Mouse (Mus musculus): ENCODE data around the gene Zfp82. TPM values are rescaled to one million over a fixed set of nuclear protein-coding genes. Genes with fewer than 3 reads are reported as not detected.
A peak's percentile ranks its signal among the peaks of the same experiment; 100 is the strongest.

Gene Zfp82
- polyA plus RNA-seq, 1 experiment from 2014 or later, result 4.5 TPM

DNA sequence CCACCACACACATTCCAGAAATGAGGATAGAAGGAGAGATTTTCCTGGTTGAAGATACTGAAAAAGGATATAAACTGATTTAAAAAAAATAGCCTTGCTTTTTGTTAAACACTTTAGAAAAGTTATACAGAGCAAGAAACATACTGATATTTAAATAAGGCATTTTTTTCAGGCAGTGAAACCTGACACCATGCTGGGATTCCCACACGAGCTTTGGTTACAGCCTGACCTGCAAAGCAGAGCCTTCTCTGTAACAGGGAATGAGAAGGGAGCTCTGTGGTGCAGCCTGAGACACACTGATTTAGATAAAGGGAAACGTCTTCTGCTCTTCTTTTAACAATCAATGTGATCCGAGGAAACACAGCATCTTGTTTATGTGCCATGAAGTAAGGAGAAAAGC is 19.1 kb downstream of the Zfp82 start:
- 0 out of 2 replicates have a peak, but pooled peaks cover 9% of the 10 kb centered on the region for H3K4me1 ChIP-seq (ENCODE audit: control insufficient read depth, insufficient read depth, low read length)
- no peak overlapping the region for H3K4me2 ChIP-seq (ENCODE audit: low read depth, low read length)
- H3K4me3 ChIP-seq (replicated peaks; ENCODE audit: low read length), result no peak overlapping the region
- 0 out of 2 replicates have a peak, but pooled peaks cover 6% of the 10 kb centered on the region for H3K36me3 ChIP-seq (ENCODE audit: control insufficient read depth, insufficient read depth, low read length)
- no peak for ATAC-seq (ENCODE audit: insufficient read depth, low FRiP score)
- no peaks in the 10 kb centered on the region for H3K9me3 ChIP-seq (replicated peaks; ENCODE audit: control insufficient read depth, low read length)
- no peaks in the 10 kb centered on the region for H3K27me3 ChIP-seq (ENCODE audit: control insufficient read depth, insufficient read depth, low read length)
- no peak overlapping the region for H3K9ac ChIP-seq (ENCODE audit: low read length)
- no peak overlapping the region for H3K27ac ChIP-seq (ENCODE audit: low read length)
- 3% methylated on average over 3 of the region's 3 CpGs for WGBS

DNA sequence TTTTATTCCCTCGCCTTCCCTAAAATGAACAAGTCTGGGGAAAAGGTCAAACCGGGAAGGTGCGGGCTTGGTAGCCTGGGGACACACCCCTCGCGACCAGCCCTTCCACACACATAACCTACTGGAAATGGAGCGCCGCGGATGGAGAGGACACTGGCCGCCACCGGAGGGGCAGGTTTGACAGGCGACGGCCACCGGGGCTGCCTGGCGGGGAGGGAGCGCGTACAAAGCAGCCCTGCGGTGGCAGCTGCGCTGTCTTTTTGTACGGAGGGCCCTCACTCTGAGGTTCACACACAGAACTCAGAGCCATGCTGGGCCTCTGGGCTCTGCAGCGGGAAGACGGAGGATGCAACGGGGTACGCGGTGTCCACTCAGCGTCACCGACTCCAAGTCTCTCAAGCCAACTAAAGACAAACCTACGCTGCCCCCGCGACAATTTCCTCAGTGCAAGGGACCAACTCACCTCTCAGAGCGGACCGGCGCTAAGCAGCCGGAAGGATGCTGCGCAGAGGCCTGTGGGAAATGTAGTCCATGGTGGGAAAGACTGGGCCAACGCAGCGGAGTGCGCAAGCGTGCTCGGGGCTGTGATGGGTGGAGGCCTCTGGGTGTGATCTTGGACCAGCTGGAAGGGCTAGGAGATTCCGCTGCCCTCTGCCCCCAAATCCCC is 21.7 kb downstream of the Zfp82 start, which contains the start of gene Zfp14:
TSS of gene Zfp14 (minus strand) at position 499 of the 667 bp plus-strand sequence.
- peak; percentile 98 for ATAC-seq (ENCODE audit: insufficient read depth, low FRiP score)
- under 1% methylated on average over 40 of the region's 40 CpGs for WGBS
- peak within 1 kb of the TSS; percentile 28 for H3K27ac ChIP-seq (ENCODE audit: low read length)

GRCm38 (mm10) chr7:30048126-30048525 is 24.6 kb downstream of the Zfp82 start:
- Histone ChIP-seq H3K36me3 (ENCODE audit: control insufficient read depth, insufficient read depth, low read length) (no peaks in the 10 kb centered on the region), H3K9ac (ENCODE audit: low read length) (no peak overlapping the region), H3K4me2 (ENCODE audit: low read depth, low read length) (no peak overlapping the region), H3K9me3 (replicated peaks; ENCODE audit: control insufficient read depth, low read length) (no peaks in the 10 kb centered on the region), H3K4me1 (ENCODE audit: control insufficient read depth, insufficient read depth, low read length) (0 out of 2 replicates have a peak, but pooled peaks cover 6% of the 10 kb centered on the region), H3K4me3 (replicated peaks; ENCODE audit: low read length) (no peak overlapping the region), H3K27ac (ENCODE audit: low read length) (no peak overlapping the region), H3K27me3 (ENCODE audit: control insufficient read depth, insufficient read depth, low read length) (no peaks in the 10 kb centered on the region)
- 86% methylated on average over 4 of the region's 4 CpGs for WGBS
- no peak for ATAC-seq (ENCODE audit: insufficient read depth, low FRiP score)

More for the DNA sequence above, 21.7 kb downstream of the Zfp82 start, which contains the start of gene Zfp14:
- Histone ChIP-seq H3K9ac (ENCODE audit: low read length) (peak within 1 kb of the TSS; percentile 78), H3K4me2 (ENCODE audit: low read depth, low read length) (peak within 1 kb of the TSS; percentile 75), H3K4me3 (replicated peaks; ENCODE audit: low read length) (peak within 1 kb of the TSS; percentile 72), H3K9me3 (replicated peaks; ENCODE audit: control insufficient read depth, low read length) (no peaks in the 10 kb centered on the region), H3K4me1 (ENCODE audit: control insufficient read depth, insufficient read depth, low read length) (0 out of 2 replicates have a peak, but pooled peaks cover 9% of the 10 kb centered on the region), H3K27me3 (ENCODE audit: control insufficient read depth, insufficient read depth, low read length) (no peaks in the 10 kb centered on the region), H3K36me3 (ENCODE audit: control insufficient read depth, insufficient read depth, low read length) (no peaks in the 10 kb centered on the region)

GRCm38 (mm10) chr7:30044354-30044753 is 28.3 kb downstream of the Zfp82 start:
- ATAC-seq (ENCODE audit: insufficient read depth, low FRiP score), result no peak

GRCm38 (mm10) chr7:30034331-30034730 is 38.4 kb downstream of the Zfp82 start:
- no peak overlapping the region for H3K9ac ChIP-seq (ENCODE audit: low read length)
- 89% methylated on average over 12 of the region's 12 CpGs for WGBS
- no peak for ATAC-seq (ENCODE audit: insufficient read depth, low FRiP score)
- no peaks in the 10 kb centered on the region for H3K27me3 ChIP-seq (ENCODE audit: control insufficient read depth, insufficient read depth, low read length)
- no peak overlapping the region for H3K4me3 ChIP-seq (replicated peaks; ENCODE audit: low read length)
- no peak overlapping the region for H3K27ac ChIP-seq (ENCODE audit: low read length)
- H3K4me2 ChIP-seq (ENCODE audit: low read depth, low read length), result no peak overlapping the region
- no peaks in the 10 kb centered on the region for H3K4me1 ChIP-seq (ENCODE audit: control insufficient read depth, insufficient read depth, low read length)
- no peaks in the 10 kb centered on the region for H3K36me3 ChIP-seq (ENCODE audit: control insufficient read depth, insufficient read depth, low read length)
- H3K9me3 ChIP-seq (replicated peaks; ENCODE audit: control insufficient read depth, low read length), result no peaks in the 10 kb centered on the region

More at GRCm38 (mm10) chr7:30044354-30044753, 28.3 kb downstream of the Zfp82 start:
- Histone ChIP-seq H3K36me3 (ENCODE audit: control insufficient read depth, insufficient read depth, low read length) (peaks cover 4% of the 10 kb centered on the region; the same call in 1 of the 2 replicates), H3K4me2 (ENCODE audit: low read depth, low read length) (no peak overlapping the region), H3K27me3 (ENCODE audit: control insufficient read depth, insufficient read depth, low read length) (no peaks in the 10 kb centered on the region), H3K27ac (ENCODE audit: low read length) (no peak overlapping the region), H3K9ac (ENCODE audit: low read length) (no peak overlapping the region), H3K9me3 (replicated peaks; ENCODE audit: control insufficient read depth, low read length) (no peaks in the 10 kb centered on the region), H3K4me1 (ENCODE audit: control insufficient read depth, insufficient read depth, low read length) (no peaks in the 10 kb centered on the region), H3K4me3 (replicated peaks; ENCODE audit: low read length) (no peak overlapping the region)
- 59% methylated on average over 9 of the region's 9 CpGs for WGBS

GRCm38 (mm10) chr7:30031379-30031778 is 41.3 kb downstream of the Zfp82 start:
- Histone ChIP-seq H3K27ac (ENCODE audit: low read length) (no peak overlapping the region), H3K9ac (ENCODE audit: low read length) (no peak overlapping the region), H3K9me3 (replicated peaks; ENCODE audit: control insufficient read depth, low read length) (no peaks in the 10 kb centered on the region), H3K27me3 (ENCODE audit: control insufficient read depth, insufficient read depth, low read length) (no peaks in the 10 kb centered on the region), H3K36me3 (ENCODE audit: control insufficient read depth, insufficient read depth, low read length) (no peaks in the 10 kb centered on the region), H3K4me2 (ENCODE audit: low read depth, low read length) (no peak overlapping the region), H3K4me1 (ENCODE audit: control insufficient read depth, insufficient read depth, low read length) (no peaks in the 10 kb centered on the region), H3K4me3 (replicated peaks; ENCODE audit: low read length) (no peak overlapping the region)
- WGBS, result 85% methylated on average over 3 of the region's 3 CpGs
- ATAC-seq (ENCODE audit: insufficient read depth, low FRiP score), result no peak

DNA sequence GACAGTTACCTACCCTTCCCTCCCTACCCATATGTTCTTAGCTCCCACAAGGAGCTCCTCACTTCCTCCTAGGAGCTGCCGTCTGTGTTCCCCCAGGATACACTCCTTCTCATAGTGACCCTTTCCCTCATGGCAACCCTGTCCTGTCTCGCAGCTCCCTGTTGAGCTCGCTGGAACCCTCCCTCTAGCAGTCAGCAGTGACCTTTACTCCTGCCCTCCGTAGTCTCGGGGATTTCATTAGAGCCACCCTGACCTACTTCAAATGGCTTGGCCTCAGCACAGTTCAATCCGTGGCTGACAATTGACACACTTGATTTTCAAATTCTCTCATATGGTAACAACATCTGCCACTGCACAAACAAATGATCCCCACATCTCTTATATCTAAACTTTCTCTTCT is 42.0 kb downstream of the Zfp82 start:
- 31% methylated on average over 6 of the region's 6 CpGs for WGBS

GRCm38 (mm10) chr7:30028572-30028971 is 44.1 kb downstream of the Zfp82 start:
- no peak overlapping the region for H3K9ac ChIP-seq (ENCODE audit: low read length)
- ATAC-seq (ENCODE audit: insufficient read depth, low FRiP score), result no peak
- 0 out of 2 replicates have a peak, but pooled peaks cover 7% of the 10 kb centered on the region for H3K36me3 ChIP-seq (ENCODE audit: control insufficient read depth, insufficient read depth, low read length)
- no peak overlapping the region for H3K27ac ChIP-seq (ENCODE audit: low read length)
- H3K4me3 ChIP-seq (replicated peaks; ENCODE audit: low read length), result no peak overlapping the region
- 82% methylated on average over 3 of the region's 3 CpGs for WGBS
- H3K4me1 ChIP-seq (ENCODE audit: control insufficient read depth, insufficient read depth, low read length), result no peaks in the 10 kb centered on the region
- no peaks in the 10 kb centered on the region for H3K27me3 ChIP-seq (ENCODE audit: control insufficient read depth, insufficient read depth, low read length)
- no peaks in the 10 kb centered on the region for H3K9me3 ChIP-seq (replicated peaks; ENCODE audit: control insufficient read depth, low read length)
- H3K4me2 ChIP-seq (ENCODE audit: low read depth, low read length), result no peak overlapping the region

More for the DNA sequence above, 42.0 kb downstream of the Zfp82 start:
- ATAC-seq (ENCODE audit: insufficient read depth, low FRiP score), result no peak
- Histone ChIP-seq H3K4me3 (replicated peaks; ENCODE audit: low read length) (no peak overlapping the region), H3K27ac (ENCODE audit: low read length) (no peak overlapping the region), H3K9me3 (replicated peaks; ENCODE audit: control insufficient read depth, low read length) (no peaks in the 10 kb centered on the region), H3K27me3 (ENCODE audit: control insufficient read depth, insufficient read depth, low read length) (no peaks in the 10 kb centered on the region), H3K9ac (ENCODE audit: low read length) (no peak overlapping the region), H3K4me1 (ENCODE audit: control insufficient read depth, insufficient read depth, low read length) (no peaks in the 10 kb centered on the region), H3K4me2 (ENCODE audit: low read depth, low read length) (no peak overlapping the region), H3K36me3 (ENCODE audit: control insufficient read depth, insufficient read depth, low read length) (0 out of 2 replicates have a peak, but pooled peaks cover 3% of the 10 kb centered on the region)

DNA sequence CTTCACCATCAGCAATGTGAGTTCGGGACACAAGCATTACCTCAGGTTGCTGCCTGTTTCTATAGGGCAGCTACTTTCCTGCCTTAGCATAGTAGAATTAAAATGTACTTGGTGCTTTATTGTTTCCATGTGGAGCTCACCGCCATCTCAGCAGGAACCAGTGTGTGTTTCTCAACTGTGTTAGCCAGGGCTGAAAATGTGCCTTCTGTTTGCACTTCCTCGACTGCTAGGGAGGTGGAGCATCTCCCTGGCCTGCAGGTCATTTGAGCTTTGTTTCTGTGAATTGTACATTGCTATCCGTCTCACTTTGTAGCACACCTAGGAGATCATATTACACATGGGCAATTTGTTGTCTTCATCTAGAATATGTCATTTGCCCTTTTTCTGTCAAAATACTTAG is 45.4 kb downstream of the Zfp82 start:
- H3K4me3 ChIP-seq (replicated peaks; ENCODE audit: low read length), result no peak overlapping the region
- no peak overlapping the region for H3K27ac ChIP-seq (ENCODE audit: low read length)
- no peak overlapping the region for H3K9ac ChIP-seq (ENCODE audit: low read length)
- 67% methylated on average over 4 of the region's 4 CpGs for WGBS
- no peak for ATAC-seq (ENCODE audit: insufficient read depth, low FRiP score)
- no peaks in the 10 kb centered on the region for H3K9me3 ChIP-seq (replicated peaks; ENCODE audit: control insufficient read depth, low read length)
- H3K4me2 ChIP-seq (ENCODE audit: low read depth, low read length), result no peak overlapping the region
- H3K36me3 ChIP-seq (ENCODE audit: control insufficient read depth, insufficient read depth, low read length), result peaks cover 19% of the 10 kb centered on the region
- H3K4me1 ChIP-seq (ENCODE audit: control insufficient read depth, insufficient read depth, low read length), result no peaks in the 10 kb centered on the region
- H3K27me3 ChIP-seq (ENCODE audit: control insufficient read depth, insufficient read depth, low read length), result no peaks in the 10 kb centered on the region

Data from stomach, embryonic 16.5 days (tissue).